Mouse (Mus musculus): ENCODE results near the gene Elob. TPM values are rescaled to one million over a fixed set of nuclear protein-coding genes. Genes with fewer than 3 reads are reported as not detected.

The Elob gene
- polyA plus RNA-seq, 1 experiment from 2014 or later: 1,103 TPM

DNA sequence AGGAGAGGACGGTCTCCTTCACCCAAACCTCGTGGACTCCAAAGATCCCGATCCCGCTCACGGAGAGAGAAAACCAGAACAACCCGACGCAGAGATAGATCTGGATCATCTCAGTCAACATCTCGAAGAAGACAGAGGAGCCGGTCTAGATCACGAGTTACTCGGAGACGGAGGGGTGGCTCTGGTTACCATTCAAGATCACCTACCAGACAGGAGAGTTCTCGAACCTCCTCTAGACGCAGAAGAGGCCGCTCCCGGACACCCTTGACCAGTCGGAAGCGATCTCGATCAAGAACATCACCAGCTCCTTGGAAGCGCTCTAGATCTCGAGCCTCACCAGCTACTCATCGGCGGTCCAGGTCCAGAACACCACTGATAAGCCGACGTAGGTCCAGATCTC lies 9.7 kb downstream of the Elob start:
- Histone ChIP-seq H3K4me3 (no peak overlapping the region), H3K4me1 (no peaks in the 10 kb centered on the region), H3K36me3 (replicated peaks) (peaks cover 100% of the 10 kb centered on the region), H3K27ac (replicated peaks) (no peak overlapping the region), H3K27me3 (replicated peaks; ENCODE audit: low read depth, poor library complexity, severe bottlenecking) (no peaks in the 10 kb centered on the region), H3K9me3 (peaks cover 46% of the 10 kb centered on the region)
- 97% methylated on average over 25 of the region's 25 CpGs for WGBS
- DNase-seq (ENCODE audit: low spot score): no peak

DNA sequence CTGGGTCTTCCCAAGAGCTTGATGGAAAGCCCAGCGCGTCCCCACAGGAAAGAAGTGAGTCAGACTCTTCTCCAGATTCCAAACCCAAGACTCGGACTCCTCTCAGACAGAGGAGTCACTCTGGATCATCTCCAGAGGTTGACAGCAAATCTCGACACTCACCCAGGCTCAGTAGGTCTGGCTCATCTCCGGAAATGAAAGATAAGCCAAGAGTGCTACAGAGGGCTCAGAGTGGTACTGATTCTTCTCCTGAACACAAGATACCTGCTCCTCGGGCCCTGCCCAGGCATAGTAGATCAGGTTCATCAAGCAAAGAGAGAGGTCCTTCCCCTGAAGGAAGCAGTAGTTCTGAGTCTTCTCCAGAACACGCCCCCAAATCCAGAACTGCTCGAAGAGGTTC lies 10.4 kb downstream of the Elob start:
- DNase-seq (ENCODE audit: low spot score): no peak
- 98% methylated on average over 8 of the region's 8 CpGs for WGBS
- Histone ChIP-seq H3K4me1 (no peaks in the 10 kb centered on the region), H3K27ac (replicated peaks) (no peak overlapping the region), H3K4me3 (no peak overlapping the region), H3K36me3 (replicated peaks) (peaks cover 100% of the 10 kb centered on the region), H3K9me3 (peaks cover 46% of the 10 kb centered on the region), H3K27me3 (replicated peaks; ENCODE audit: low read depth, poor library complexity, severe bottlenecking) (no peaks in the 10 kb centered on the region)

DNA sequence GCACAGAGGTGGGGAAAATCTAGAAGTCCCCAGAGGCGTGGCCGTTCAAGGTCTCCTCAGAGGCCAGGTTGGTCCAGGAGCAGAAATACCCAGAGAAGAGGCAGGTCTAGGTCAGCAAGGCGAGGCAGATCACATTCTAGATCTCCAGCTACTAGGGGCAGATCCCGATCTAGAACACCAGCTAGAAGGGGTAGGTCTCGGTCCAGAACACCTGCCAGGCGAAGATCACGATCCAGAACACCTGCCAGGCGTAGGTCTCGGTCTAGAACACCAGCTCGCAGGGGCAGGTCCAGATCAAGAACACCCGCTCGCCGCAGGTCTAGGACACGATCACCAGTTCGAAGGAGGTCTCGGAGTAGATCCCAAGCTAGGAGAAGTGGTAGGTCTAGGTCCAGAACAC lies 13.3 kb downstream of the Elob start:
- peaks cover 100% of the 10 kb centered on the region for H3K36me3 ChIP-seq (replicated peaks)
- H3K4me3 ChIP-seq: no peak overlapping the region
- no peaks in the 10 kb centered on the region for H3K27me3 ChIP-seq (replicated peaks; ENCODE audit: low read depth, poor library complexity, severe bottlenecking)
- peaks cover 46% of the 10 kb centered on the region for H3K9me3 ChIP-seq
- 98% methylated on average over 16 of the region's 16 CpGs for WGBS
- no peaks in the 10 kb centered on the region for H3K4me1 ChIP-seq
- H3K27ac ChIP-seq (replicated peaks): no peak overlapping the region
- no peak for DNase-seq (ENCODE audit: low spot score)

DNA sequence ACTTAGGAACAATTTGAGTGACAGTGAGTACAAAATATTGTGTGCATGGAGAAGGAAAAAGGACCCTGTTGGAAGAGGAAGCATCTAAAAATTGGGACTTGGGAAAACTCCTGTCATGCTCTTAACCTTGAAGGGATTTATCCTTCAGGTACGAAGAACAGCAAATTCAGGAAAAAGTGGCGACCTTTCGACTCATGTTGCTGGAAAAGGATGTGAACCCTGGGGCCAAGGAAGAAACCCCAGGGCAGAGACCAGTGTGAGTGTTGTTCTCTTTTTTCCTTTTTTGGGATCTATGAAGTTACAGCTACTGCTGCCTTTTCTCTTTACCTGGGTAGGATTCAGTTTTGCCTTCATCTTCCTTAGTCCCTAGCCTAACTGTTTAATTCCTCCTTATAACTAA lies 21.0 kb downstream of the Elob start:
- Histone ChIP-seq H3K4me1 (peaks cover 28% of the 10 kb centered on the region), H3K36me3 (replicated peaks) (peaks cover 76% of the 10 kb centered on the region)

DNA sequence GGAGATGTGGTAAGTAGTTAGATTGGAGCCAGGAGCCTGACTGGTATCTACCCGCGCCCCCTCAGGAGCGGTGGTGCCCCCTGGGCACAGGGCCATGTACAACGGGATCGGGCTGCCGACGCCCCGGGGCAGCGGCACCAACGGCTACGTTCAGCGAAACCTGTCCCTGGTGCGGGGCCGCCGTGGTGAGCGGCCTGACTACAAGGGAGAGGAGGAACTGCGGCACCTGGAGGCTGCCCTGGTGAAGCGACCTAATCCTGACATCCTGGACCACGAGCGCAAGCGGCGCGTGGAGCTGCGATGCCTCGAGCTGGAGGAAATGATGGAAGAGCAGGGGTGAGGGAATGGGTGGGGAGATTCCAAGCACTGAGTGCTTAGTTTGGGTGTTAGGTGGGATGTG lies 22.1 kb downstream of the Elob start:
- Histone ChIP-seq H3K27me3 (replicated peaks; ENCODE audit: low read depth, poor library complexity, severe bottlenecking) (no peaks in the 10 kb centered on the region), H3K9me3 (no peaks in the 10 kb centered on the region), H3K27ac (replicated peaks) (no peak overlapping the region), H3K4me3 (peak overlapping the region; percentile 81; the same call in 1 of the 2 replicates), H3K36me3 (replicated peaks) (peaks cover 66% of the 10 kb centered on the region), H3K4me1 (peaks cover 33% of the 10 kb centered on the region)
- 85% methylated on average over 25 of the region's 25 CpGs for WGBS
- DNase-seq (ENCODE audit: low spot score): peak; percentile 29

More for the DNA sequence above, 21.0 kb downstream of the Elob start:
- no peaks in the 10 kb centered on the region for H3K9me3 ChIP-seq
- DNase-seq (ENCODE audit: low spot score): no peak
- H3K27ac ChIP-seq (replicated peaks): no peak overlapping the region
- WGBS: 88% methylated on average over 3 of the region's 3 CpGs
- no peak overlapping the region for H3K4me3 ChIP-seq
- H3K27me3 ChIP-seq (replicated peaks; ENCODE audit: low read depth, poor library complexity, severe bottlenecking): no peaks in the 10 kb centered on the region

DNA sequence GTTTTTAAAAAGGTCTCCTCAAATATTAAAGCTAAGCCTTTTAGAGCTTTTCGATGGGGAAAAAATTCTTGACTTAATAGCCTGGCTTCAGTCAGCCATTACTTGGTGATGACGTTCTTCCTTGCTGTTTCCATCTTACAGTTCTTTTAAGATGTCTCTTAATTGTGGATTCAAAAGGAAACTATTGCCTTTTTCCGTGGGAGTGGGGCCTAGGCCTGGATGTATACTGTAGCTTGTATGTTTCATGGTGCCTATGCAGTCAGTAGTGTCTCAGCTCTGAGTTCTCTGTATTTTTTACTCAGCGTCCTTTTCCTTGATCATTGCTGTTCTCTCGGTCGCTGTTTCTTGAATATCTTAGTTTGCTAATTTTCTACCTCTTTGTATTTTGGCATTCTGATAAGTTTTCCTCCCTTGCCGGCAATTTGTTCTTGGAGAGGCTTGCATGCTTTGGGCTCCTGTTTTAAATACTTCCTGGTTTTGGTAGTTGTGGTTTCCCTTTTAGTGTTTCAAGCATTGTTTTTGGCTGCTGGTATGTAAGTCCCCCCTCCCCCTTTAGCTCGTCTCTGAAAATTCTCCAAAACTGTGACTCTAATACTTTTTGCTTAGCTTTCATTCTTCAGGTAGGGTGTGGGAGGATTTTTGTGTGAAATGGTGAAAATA lies 24.4 kb downstream of the Elob start:
- DNase-seq (ENCODE audit: low spot score): no peak
- H3K9me3 ChIP-seq: peaks cover 3% of the 10 kb centered on the region; the same call in 1 of the 2 replicates
- H3K36me3 ChIP-seq (replicated peaks): peaks cover 43% of the 10 kb centered on the region
- WGBS: 9% methylated on average over 8 of the region's 8 CpGs
- H3K4me1 ChIP-seq: peaks cover 33% of the 10 kb centered on the region
- H3K4me3 ChIP-seq: peak overlapping the region; percentile 81
- no peaks in the 10 kb centered on the region for H3K27me3 ChIP-seq (replicated peaks; ENCODE audit: low read depth, poor library complexity, severe bottlenecking)
- peak overlapping the region; percentile 99 for H3K27ac ChIP-seq (replicated peaks)

DNA sequence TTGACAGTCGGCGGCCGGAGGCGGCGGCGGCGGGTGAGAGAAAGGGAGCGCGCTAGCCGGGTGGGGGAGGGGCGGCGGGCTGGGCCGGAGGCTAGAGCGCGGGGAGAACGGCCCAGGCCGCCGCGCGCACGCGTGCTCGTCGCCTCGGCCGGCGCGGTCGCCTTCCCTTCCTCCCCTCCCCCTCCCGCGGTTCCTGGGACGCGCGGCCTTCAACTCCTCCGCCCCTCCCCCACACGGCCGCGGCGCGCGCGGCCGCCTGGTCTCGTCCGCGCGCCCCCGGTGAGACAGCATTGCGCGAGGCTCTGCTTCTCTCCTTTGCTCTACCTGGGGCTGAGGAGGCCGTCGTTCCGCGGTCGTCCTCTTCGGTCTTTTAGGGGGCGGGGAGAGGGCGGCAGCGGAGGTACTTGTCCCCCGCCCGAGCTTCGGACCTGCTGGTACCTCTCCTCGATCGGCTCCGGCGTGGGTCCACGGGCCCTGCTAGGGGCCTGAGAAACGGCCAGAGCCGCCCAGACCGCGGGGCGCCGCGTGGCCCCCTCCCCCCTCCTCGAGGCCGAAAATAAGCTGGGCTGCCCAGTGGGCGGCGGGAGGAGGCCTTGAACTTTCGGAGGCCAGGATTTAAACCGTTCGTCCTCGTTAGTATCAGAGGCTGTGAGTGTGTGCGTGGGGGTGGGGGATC lies 25.4 kb downstream of the Elob start:
- Histone ChIP-seq H3K27ac (replicated peaks) (peak overlapping the region; percentile 99), H3K4me3 (peak overlapping the region; percentile 81), H3K4me1 (peaks cover 33% of the 10 kb centered on the region), H3K36me3 (replicated peaks) (peaks cover 32% of the 10 kb centered on the region), H3K27me3 (replicated peaks; ENCODE audit: low read depth, poor library complexity, severe bottlenecking) (no peaks in the 10 kb centered on the region), H3K9me3 (peaks cover 3% of the 10 kb centered on the region; the same call in 1 of the 2 replicates)
- WGBS: under 1% methylated on average over 83 of the region's 83 CpGs
- peak; percentile 92 for DNase-seq (ENCODE audit: low spot score)

DNA sequence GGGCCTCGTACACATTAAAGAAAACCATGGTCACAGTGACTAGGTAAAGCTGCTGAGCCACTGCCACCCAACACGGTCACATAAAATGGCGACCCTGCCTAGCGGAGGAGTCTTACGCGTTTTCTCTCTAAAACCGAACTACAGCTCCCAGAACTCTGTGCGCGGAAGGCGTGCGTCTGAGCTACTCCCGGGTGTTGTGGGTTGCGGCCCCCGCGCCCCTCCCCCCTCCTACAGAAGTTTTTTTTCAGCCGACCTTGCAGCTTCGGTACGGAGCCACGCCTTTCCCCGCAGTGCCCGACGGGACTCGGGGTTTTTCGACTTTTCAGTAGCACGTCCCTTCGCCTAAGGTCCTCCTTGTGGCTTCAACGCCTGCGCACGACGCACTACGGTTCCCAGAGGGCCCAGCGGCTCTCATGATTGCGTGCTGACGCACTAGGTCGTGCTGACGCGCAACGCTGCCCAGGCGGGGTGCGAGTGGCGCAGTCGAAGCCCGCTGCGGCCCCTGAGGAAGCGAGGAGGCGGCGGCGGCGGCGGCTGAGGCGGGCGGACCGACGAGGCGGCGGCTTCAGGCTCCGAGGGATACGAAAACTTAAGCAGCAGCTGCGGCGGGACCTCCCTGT lies 26.1 kb downstream of the Elob start:
- under 1% methylated on average over 60 of the region's 60 CpGs for WGBS
- H3K4me3 ChIP-seq: peak overlapping the region; percentile 81
- H3K4me1 ChIP-seq: peaks cover 34% of the 10 kb centered on the region
- peaks cover 3% of the 10 kb centered on the region; the same call in 1 of the 2 replicates for H3K9me3 ChIP-seq
- peaks cover 27% of the 10 kb centered on the region for H3K36me3 ChIP-seq (replicated peaks)
- H3K27me3 ChIP-seq (replicated peaks; ENCODE audit: low read depth, poor library complexity, severe bottlenecking): no peaks in the 10 kb centered on the region
- peak overlapping the region; percentile 99 for H3K27ac ChIP-seq (replicated peaks)
- DNase-seq (ENCODE audit: low spot score): peak; percentile 98

DNA sequence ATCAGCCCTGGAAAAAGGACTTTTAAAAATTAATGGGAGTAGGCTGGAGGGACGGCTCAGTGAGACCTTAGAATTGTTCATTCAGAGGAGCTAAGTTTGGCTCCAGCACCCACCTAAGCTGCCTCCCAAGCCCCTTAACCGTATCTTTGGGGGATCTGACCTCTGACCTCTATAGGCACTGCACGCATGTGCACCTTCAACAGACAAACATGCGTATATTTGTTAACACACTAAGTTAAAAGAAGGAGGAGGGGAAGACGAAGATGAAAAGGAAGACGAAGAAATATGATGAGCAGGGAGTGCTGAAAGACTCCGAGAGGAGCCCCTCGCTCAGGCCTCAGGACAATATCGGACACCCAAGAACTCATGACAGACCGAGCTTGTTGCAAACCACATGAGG lies 27.3 kb downstream of the Elob start:
- H3K27ac ChIP-seq (replicated peaks): peak overlapping the region; percentile 20; the same call in 1 of the 2 replicates
- peaks cover 18% of the 10 kb centered on the region for H3K36me3 ChIP-seq (replicated peaks)
- no peaks in the 10 kb centered on the region for H3K27me3 ChIP-seq (replicated peaks; ENCODE audit: low read depth, poor library complexity, severe bottlenecking)
- DNase-seq (ENCODE audit: low spot score): no peak
- peaks cover 35% of the 10 kb centered on the region for H3K4me1 ChIP-seq
- WGBS: 86% methylated on average over 10 of the region's 10 CpGs
- H3K4me3 ChIP-seq: no peak overlapping the region
- peaks cover 3% of the 10 kb centered on the region; the same call in 1 of the 2 replicates for H3K9me3 ChIP-seq

DNA sequence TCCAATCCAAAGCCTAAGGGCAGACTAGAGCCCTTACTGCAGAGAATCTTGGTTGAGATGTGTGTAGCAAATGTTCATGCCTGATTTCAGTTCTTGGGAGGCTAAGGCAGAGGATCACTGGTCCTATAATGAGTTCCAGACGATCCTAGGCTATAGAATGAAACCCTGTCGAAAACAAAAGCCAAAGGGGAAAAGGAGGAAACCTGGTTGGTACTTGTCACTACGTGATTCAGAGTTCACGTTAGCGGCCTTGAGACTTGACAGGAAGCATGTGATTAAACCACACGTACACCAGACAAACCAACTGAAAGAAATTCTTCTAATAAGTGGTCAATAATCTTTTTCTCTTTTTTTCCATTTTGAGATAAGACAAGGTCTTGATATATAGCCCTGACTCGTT lies 31.6 kb downstream of the Elob start:
- 52% methylated on average over 7 of the region's 7 CpGs for WGBS

DNA sequence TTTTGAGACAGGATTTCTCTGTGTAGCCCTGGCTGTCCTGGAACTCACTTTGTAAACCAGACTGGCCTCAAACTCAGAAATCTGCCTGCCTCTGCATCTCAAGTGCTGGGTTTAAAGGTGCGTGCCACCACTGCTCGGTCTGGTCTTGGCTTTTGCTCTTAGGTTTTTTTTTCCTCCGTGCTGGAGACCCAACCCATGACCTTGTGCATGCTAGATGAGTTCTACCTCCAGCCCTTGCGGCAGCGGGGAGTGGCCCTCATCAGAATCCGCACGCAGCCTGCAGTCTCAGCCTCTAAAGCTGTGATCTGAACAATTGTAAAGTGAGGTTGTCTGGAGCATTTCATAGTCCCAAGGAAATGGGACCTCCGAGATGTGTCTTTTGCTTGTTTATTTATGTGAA lies 33.6 kb downstream of the Elob start:
- Histone ChIP-seq H3K36me3 (replicated peaks) (peaks cover 11% of the 10 kb centered on the region), H3K27ac (replicated peaks) (no peak overlapping the region), H3K9me3 (peaks cover 3% of the 10 kb centered on the region; the same call in 1 of the 2 replicates), H3K27me3 (replicated peaks; ENCODE audit: low read depth, poor library complexity, severe bottlenecking) (no peaks in the 10 kb centered on the region), H3K4me3 (no peak overlapping the region), H3K4me1 (peaks cover 26% of the 10 kb centered on the region)
- DNase-seq (ENCODE audit: low spot score): no peak
- WGBS: 95% methylated on average over 8 of the region's 8 CpGs

More for the DNA sequence above, 31.6 kb downstream of the Elob start:
- no peaks in the 10 kb centered on the region for H3K27me3 ChIP-seq (replicated peaks; ENCODE audit: low read depth, poor library complexity, severe bottlenecking)
- no peak overlapping the region for H3K4me3 ChIP-seq
- peaks cover 3% of the 10 kb centered on the region; the same call in 1 of the 2 replicates for H3K9me3 ChIP-seq
- peaks cover 16% of the 10 kb centered on the region for H3K4me1 ChIP-seq
- H3K36me3 ChIP-seq (replicated peaks): peaks cover 11% of the 10 kb centered on the region
- DNase-seq (ENCODE audit: low spot score): no peak
- H3K27ac ChIP-seq (replicated peaks): no peak overlapping the region

DNA sequence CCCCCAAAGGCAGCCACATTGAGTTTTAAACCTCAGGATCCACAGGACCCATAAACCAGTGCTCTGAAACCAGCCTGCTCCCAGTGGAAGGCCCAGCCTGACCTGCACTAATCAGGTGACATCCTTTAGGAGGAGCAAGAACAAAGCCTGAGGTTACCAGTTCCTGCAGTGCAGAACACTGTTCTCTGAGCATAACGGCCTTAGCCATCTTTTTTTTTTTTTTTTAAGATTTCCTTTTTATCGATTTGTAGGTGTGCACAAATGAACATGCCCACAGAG lies 37.9 kb downstream of the Elob start:
- Histone ChIP-seq H3K9me3 (no peaks in the 10 kb centered on the region), H3K4me1 (peaks cover 32% of the 10 kb centered on the region), H3K36me3 (replicated peaks) (0 out of 2 replicates have a peak, but pooled peaks cover 6% of the 10 kb centered on the region), H3K4me3 (peak overlapping the region; percentile 61), H3K27ac (replicated peaks) (peak overlapping the region; percentile 97), H3K27me3 (replicated peaks; ENCODE audit: low read depth, poor library complexity, severe bottlenecking) (no peaks in the 10 kb centered on the region)
- DNase-seq (ENCODE audit: low spot score): no peak
- WGBS: 57% methylated on average over 2 of the region's 2 CpGs

Measured in embryonic facial prominence, embryonic 10.5 days (tissue).